Mouse (Mus musculus) layer of hippocampus, adult 11-12 months (tissue): ENCODE results near the gene Pmepa1.
A peak's percentile ranks its signal among the peaks of the same experiment; 100 is the strongest.

Experiments
- DNase-seq: peaks from one replicate; pipeline ENCODE4 v3.0.0; 2022; ENCODE audit warnings: low spot score

Pmepa1 gene

GRCm38 (mm10) chr2:173253761-173254662, 22.3 kb downstream of the Pmepa1 start:
- DNase-seq = no peak

- no peak for DNase-seq
Observed at GRCm38 (mm10) chr2:173251675-173252074, 24.7 kb downstream of the Pmepa1 start.

GRCm38 (mm10) chr2:173251133-173251532, 25.2 kb downstream of the Pmepa1 start:
- no peak for DNase-seq

GRCm38 (mm10) chr2:173250411-173250810, 25.9 kb downstream of the Pmepa1 start:
- no peak for DNase-seq

- no peak for DNase-seq
Observed at GRCm38 (mm10) chr2:173249965-173250364, 26.4 kb downstream of the Pmepa1 start.

- DNase-seq = no peak
Observed at GRCm38 (mm10) chr2:173249386-173249785, 26.9 kb downstream of the Pmepa1 start.

- no peak for DNase-seq
Observed at GRCm38 (mm10) chr2:173248822-173249221, 27.5 kb downstream of the Pmepa1 start.

- no peak for DNase-seq
Observed at GRCm38 (mm10) chr2:173247911-173248310, 28.4 kb downstream of the Pmepa1 start.

GRCm38 (mm10) chr2:173247197-173247596, 29.1 kb downstream of the Pmepa1 start:
- no peak for DNase-seq

- no peak for DNase-seq
Observed at GRCm38 (mm10) chr2:173246688-173247087, 29.6 kb downstream of the Pmepa1 start.

GRCm38 (mm10) chr2:173245258-173245657, 31.1 kb downstream of the Pmepa1 start:
- peak; percentile 44 for DNase-seq

GRCm38 (mm10) chr2:173244108-173244507, 32.2 kb downstream of the Pmepa1 start:
- no peak for DNase-seq

GRCm38 (mm10) chr2:173243616-173244015, 32.7 kb downstream of the Pmepa1 start:
- DNase-seq = no peak

- no peak for DNase-seq
Observed at GRCm38 (mm10) chr2:173242874-173243273, 33.5 kb downstream of the Pmepa1 start.

GRCm38 (mm10) chr2:173240738-173241137, 35.6 kb downstream of the Pmepa1 start:
- DNase-seq = no peak

GRCm38 (mm10) chr2:173238522-173238921, 37.8 kb downstream of the Pmepa1 start:
- no peak for DNase-seq

- no peak for DNase-seq
Observed at GRCm38 (mm10) chr2:173235435-173236332, 40.6 kb downstream of the Pmepa1 start.

- DNase-seq = no peak
Observed at GRCm38 (mm10) chr2:173232766-173233099, 43.6 kb downstream of the Pmepa1 start.

- no peak for DNase-seq
Observed at GRCm38 (mm10) chr2:173232065-173232765, 44.1 kb downstream of the Pmepa1 start.

- peak; percentile 92 for DNase-seq
Observed at GRCm38 (mm10) chr2:173229578-173230224, 46.6 kb downstream of the Pmepa1 start.

- no peak for DNase-seq
Observed at GRCm38 (mm10) chr2:173228567-173228966, 47.8 kb downstream of the Pmepa1 start.

GRCm38 (mm10) chr2:173226792-173227191, 49.5 kb downstream of the Pmepa1 start:
- no peak for DNase-seq
